Comparison of ENCODE assay signal across 28 mouse cellular contexts in the genomic region with DNA sequence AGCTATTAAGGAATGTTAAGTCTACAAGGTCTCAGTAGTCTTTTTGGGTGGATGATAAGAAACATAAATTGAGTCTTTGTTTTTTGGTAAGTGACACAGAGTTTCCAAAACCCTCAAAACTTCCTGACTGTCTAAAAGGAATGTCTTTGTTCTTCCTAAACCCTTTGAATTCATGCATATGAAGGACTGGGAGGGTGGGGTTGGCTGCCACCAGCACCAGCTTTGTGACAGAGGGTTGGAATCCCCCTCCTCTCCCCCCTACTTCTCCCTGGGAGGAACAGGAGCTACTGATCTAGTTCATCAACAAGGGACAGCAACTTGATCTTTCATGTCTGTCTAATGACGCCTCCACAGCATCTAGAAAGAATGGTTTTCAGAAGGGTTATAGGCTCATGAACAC. TPM values are rescaled to one million over a fixed set of nuclear protein-coding genes. Genes with fewer than 3 reads are reported as not detected.
DNase-seq lines count a peak whose midpoint lies in the region; ATAC-seq and TF ChIP-seq lines count a peak whose summit lies in the region.
"Had no signal": no experiment of that assay in that cellular context is flagged by ENCODE, and none has a peak within 500 bp of the region (broad histone marks: within the 10 kb centered on the region; RNA-seq: fewer than 3 reads in every experiment).

No protein-coding gene starts in this region.

- TF ChIP-seq CTCF in midbrain, postnatal 0 days (IDR thresholded peaks at IDR 0.05): no peak

- H3K9ac ChIP-seq in midbrain, embryonic 11.5 days (ENCODE audit: low read length): no peak overlapping the region
- H3K9ac ChIP-seq in midbrain, postnatal 0 days (replicated peaks; ENCODE audit: low read length, poor library complexity, severe bottlenecking): no peak overlapping the region
- H3K9ac ChIP-seq: embryonic facial prominence, embryonic 13.5 days; embryonic facial prominence, embryonic 15.5 days; forebrain, embryonic 13.5 days; forebrain, embryonic 15.5 days; forebrain, postnatal 0 days had no signal

- peak; percentile 45 for DNase-seq in midbrain, embryonic 11.5 days (ENCODE audit: low spot score, missing footprints)
- no peak for DNase-seq in midbrain, postnatal 0 days (ENCODE audit: low spot score)
- peak; percentile 85 for DNase-seq in ES-CJ7 (ENCODE audit: low read depth, low spot score)
- peak; percentile 85 for DNase-seq in R1 (ENCODE audit: low read depth, low spot score)
- peak; percentile 3 for DNase-seq in limb, embryonic 10.5 days (ENCODE audit: low spot score)
- DNase-seq in right cerebral cortex, postnatal 25 days: no peak
- DNase-seq in B cell, adult 2 months: no peak
- no peak for DNase-seq in frontal cortex, postnatal 25 days (ENCODE audit: low spot score in 2 of 2)
- DNase-seq: adrenal gland, adult 2 months; adrenal gland, postnatal 10 days; adrenal gland, postnatal 25 days; cerebellum, adult 11 months; cerebellum, adult 18-20 months; cerebellum, adult 8-10 months; cerebellum, adult 9-11 months; cerebellum, postnatal 14 days; cerebellum, postnatal 36 days; embryo, embryonic 11 days; forebrain, postnatal 0 days had no signal

- 50% methylated on average over 1 of the region's 1 CpGs for WGBS in midbrain, embryonic 11.5 days
- 43% methylated on average over 1 of the region's 1 CpGs for WGBS in midbrain, postnatal 0 days
- WGBS in limb, embryonic 10.5 days: 61% methylated on average over 1 of the region's 1 CpGs

- H3K4me2 ChIP-seq in midbrain, embryonic 11.5 days: no peak overlapping the region
- no peak overlapping the region for H3K4me2 ChIP-seq in midbrain, postnatal 0 days (ENCODE audit: low read depth, low read length, poor library complexity, severe bottlenecking)
- H3K4me2 ChIP-seq: embryonic facial prominence, embryonic 13.5 days; embryonic facial prominence, embryonic 15.5 days; forebrain, embryonic 13.5 days; forebrain, embryonic 15.5 days had no signal

- H3K9me3 ChIP-seq in midbrain, embryonic 11.5 days (ENCODE audit: control insufficient read depth, low read length): no peaks in the 10 kb centered on the region
- no peaks in the 10 kb centered on the region for H3K9me3 ChIP-seq in midbrain, postnatal 0 days (ENCODE audit: low read length)
- no peaks in the 10 kb centered on the region for H3K9me3 ChIP-seq in limb, embryonic 10.5 days (replicated peaks)
- H3K9me3 ChIP-seq: embryonic facial prominence, embryonic 13.5 days; embryonic facial prominence, embryonic 15.5 days; forebrain, embryonic 10.5 days; forebrain, embryonic 13.5 days; forebrain, embryonic 15.5 days; G1E had no signal

- H3K27me3 ChIP-seq in midbrain, embryonic 11.5 days (ENCODE audit: control insufficient read depth, insufficient read depth, low read length): no peaks in the 10 kb centered on the region
- no peaks in the 10 kb centered on the region for H3K27me3 ChIP-seq in midbrain, postnatal 0 days (ENCODE audit: insufficient read depth, low read length)
- H3K27me3 ChIP-seq in limb, embryonic 10.5 days (ENCODE audit: low read depth, poor library complexity, severe bottlenecking): no peaks in the 10 kb centered on the region
- H3K27me3 ChIP-seq: CH12.LX; embryonic facial prominence, embryonic 13.5 days; embryonic facial prominence, embryonic 15.5 days; forebrain, embryonic 13.5 days; forebrain, embryonic 15.5 days had no signal

- no peak overlapping the region for H3K4me3 ChIP-seq in midbrain, embryonic 11.5 days (ENCODE audit: low read depth, low read length)
- no peak overlapping the region for H3K4me3 ChIP-seq in midbrain, postnatal 0 days (ENCODE audit: low read depth, low read length)
- H3K4me3 ChIP-seq in limb, embryonic 10.5 days: no peak overlapping the region
- H3K4me3 ChIP-seq: embryonic facial prominence, embryonic 13.5 days; embryonic facial prominence, embryonic 15.5 days; erythroblast, embryonic 14.5 days; forebrain, embryonic 10.5 days; forebrain, embryonic 13.5 days; forebrain, embryonic 15.5 days had no signal

- H3K36me3 ChIP-seq in midbrain, embryonic 11.5 days (ENCODE audit: control insufficient read depth, insufficient read depth, low read length): no peaks in the 10 kb centered on the region
- no peaks in the 10 kb centered on the region for H3K36me3 ChIP-seq in midbrain, postnatal 0 days (ENCODE audit: insufficient read depth, low read length)
- H3K36me3 ChIP-seq in limb, embryonic 10.5 days: no peaks in the 10 kb centered on the region
- H3K36me3 ChIP-seq: embryonic facial prominence, embryonic 13.5 days; embryonic facial prominence, embryonic 15.5 days; forebrain, embryonic 10.5 days; forebrain, embryonic 15.5 days; G1E had no signal

- H3K4me1 ChIP-seq in midbrain, embryonic 11.5 days (ENCODE audit: control insufficient read depth, insufficient read depth, low read length): no peaks in the 10 kb centered on the region
- H3K4me1 ChIP-seq in midbrain, postnatal 0 days (ENCODE audit: insufficient read depth, low read length): no peaks in the 10 kb centered on the region
- no peaks in the 10 kb centered on the region for H3K4me1 ChIP-seq in limb, embryonic 10.5 days
- H3K4me1 ChIP-seq: embryonic facial prominence, embryonic 13.5 days; embryonic facial prominence, embryonic 15.5 days; forebrain, embryonic 10.5 days; forebrain, embryonic 13.5 days; forebrain, embryonic 15.5 days had no signal

- ATAC-seq in midbrain, embryonic 11.5 days (ENCODE audit: low FRiP score): no peak
- ATAC-seq in midbrain, postnatal 0 days (ENCODE audit: low FRiP score): no peak
- ATAC-seq: CD4-positive, CD25-positive, alpha-beta regulatory T cell, adult 4 months; forebrain, embryonic 13.5 days; forebrain, embryonic 15.5 days; forebrain, postnatal 0 days had no signal

- H3K27ac ChIP-seq in midbrain, embryonic 11.5 days (ENCODE audit: low read depth, low read length): no peak overlapping the region
- no peak overlapping the region for H3K27ac ChIP-seq in midbrain, postnatal 0 days (ENCODE audit: low read depth, low read length)
- no peak overlapping the region for H3K27ac ChIP-seq in limb, embryonic 10.5 days
- H3K27ac ChIP-seq: embryonic facial prominence, embryonic 13.5 days; embryonic facial prominence, embryonic 15.5 days; forebrain, embryonic 10.5 days; forebrain, embryonic 13.5 days; forebrain, embryonic 15.5 days had no signal

RNA-seq across cellular contexts. Expression of a gene that starts 13.7 kb away (rescaled TPM):
- 44.6 and 47.2 TPM in 2 replicates for polyA plus RNA-seq in midbrain, embryonic 11.5 days (2014; fragmentation: Nextera tagmentation; extraction: Ambion mirVana)
- total RNA-seq in midbrain, postnatal 0 days (2014; rRNA removed): 88.7 and 93.0 TPM in 2 replicates
- polyA plus RNA-seq in midbrain, postnatal 0 days (2015; fragmentation: Nextera tagmentation; extraction: Ambion mirVana): 130 and 132 TPM in 2 replicates
- 100.0 and 126 TPM in 2 replicates for polyA plus RNA-seq in limb, embryonic 10.5 days (2016; fragmentation: Nextera tagmentation; extraction: Ambion mirVana)
- total RNA-seq: CH12.LX had no signal

Comparison
In these comparisons a context has a peak if more than half of its experiments do, and no peak if none do; other contexts are left out.
1. DNase-seq: peak in midbrain, embryonic 11.5 days (single experiment), ES-CJ7 (single experiment), R1 (single experiment) and limb, embryonic 10.5 days (single experiment); none in midbrain, postnatal 0 days (single experiment), right cerebral cortex, postnatal 25 days (single experiment), B cell, adult 2 months (0 of 2) and frontal cortex, postnatal 25 days (0 of 2).